Mouse (Mus musculus): ENCODE measurements at regions not wholly inside any gene's neighbourhood (a gene's known extent, or its start where the extent isn't known, plus 50 kb on each side); places are given as distances from the start of the nearest gene placed in this dataset.

DNA sequence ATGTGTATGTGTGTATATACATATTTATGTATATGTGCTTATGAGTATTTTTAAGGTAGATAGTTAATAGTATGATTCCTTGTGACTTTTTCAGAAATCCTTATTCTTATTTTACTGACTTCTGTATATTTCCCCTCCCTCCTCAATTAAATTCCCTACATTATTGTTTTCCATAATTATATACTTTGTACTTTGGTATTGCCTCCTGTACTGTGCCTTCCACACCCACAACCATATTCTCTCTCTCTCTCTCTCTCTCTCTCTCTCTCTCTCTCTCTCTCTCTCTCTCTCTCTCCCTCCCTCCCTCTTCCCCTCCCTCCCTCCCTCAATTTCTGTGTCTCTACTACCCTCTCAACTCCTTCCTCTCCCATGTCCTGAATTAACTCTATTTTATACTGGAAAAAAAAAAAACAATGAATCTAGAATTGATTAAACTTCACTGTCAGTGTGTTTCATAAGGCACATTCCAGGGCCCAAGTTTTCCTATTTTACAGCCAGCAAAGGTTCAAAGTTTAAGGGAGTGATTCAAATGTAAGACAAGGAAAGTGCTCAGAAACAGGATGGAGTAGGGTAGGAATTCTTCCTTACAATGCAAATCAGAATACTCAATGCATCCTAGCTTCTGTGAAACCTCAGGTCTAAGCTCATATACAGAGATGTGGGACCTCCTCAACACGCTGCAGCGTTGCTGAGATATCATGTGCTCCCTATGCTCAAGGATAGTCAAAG, 911.9 kb downstream of the Speer2 start:
- DNase-seq: no peak

DNA sequence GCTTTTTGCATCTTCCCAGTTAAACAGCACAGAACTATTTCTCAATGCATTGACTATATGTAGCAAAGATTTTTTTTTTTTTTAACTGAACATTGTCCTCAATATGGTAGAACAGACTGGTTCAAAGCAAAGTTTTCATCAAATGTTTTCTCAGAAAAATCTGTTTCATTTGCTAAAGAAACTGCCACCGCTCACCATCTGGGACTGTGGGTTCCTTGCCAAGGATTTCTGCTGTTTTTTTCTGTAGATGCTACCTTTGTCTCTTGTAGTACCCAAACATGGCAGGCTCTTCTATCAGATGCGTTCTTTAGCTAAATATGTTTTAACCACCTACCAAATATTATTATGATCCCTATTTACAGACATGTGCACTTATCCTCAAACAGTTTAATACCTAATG, 952.7 kb downstream of the Speer2 start:
- DNase-seq: peak; percentile 23

DNA sequence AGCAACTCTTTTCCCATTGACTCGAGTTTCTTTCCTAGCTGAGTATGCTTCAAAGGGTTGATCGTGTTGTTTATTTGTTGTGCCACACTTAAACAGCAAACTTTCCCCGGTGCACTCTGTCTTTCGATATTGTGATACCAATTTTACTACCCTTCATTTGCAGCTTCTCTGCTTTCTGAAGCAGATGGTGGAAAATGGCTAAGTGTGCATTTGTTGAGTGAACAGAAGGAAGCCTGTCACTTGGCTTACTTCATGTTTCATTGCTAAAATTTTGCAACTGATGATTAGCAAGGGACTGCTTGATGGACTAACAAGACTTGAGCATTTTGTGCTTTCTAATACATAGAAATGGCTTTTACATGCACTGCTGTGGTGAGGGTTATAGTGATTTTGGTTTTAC, 965.4 kb downstream of the Speer2 start:
- DNase-seq: no peak

DNA sequence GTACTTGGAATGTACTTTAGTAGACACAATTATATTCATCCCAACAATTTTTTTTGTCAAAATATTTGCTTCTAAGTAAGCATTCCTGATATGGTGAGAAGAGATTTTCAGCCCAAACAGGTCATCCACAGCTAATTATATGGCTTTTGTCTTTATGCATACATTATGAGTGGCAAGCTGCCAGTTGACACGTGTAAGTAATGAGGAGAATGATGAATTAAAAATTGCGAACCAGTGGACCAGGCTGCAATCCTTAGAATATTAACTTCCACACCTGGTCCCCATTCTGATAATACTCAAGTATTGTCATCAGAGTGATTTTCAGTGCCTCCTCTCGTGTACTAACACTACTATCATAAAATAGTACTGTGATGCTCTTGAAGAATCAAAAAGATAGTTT, 1014.8 kb downstream of the Speer2 start:
- no peak for DNase-seq
